Mouse (Mus musculus): ENCODE data around the gene Rxfp2. TPM values are rescaled to one million over a fixed set of nuclear protein-coding genes. Genes with fewer than 3 reads are reported as not detected.

The Rxfp2 gene
- polyA plus RNA-seq, 1 experiment from 2014 or later = 0.70 TPM

GRCm38 (mm10) chr5:150016861-150017260 is 1.6 kb upstream of the Rxfp2 start:
- no peak overlapping the region for H3K4me2 ChIP-seq (ENCODE audit: low read depth, low read length)
- WGBS = 33% methylated on average over 10 of the region's 10 CpGs
- H3K4me3 ChIP-seq (ENCODE audit: low read length) = no peak overlapping the region
- H3K9ac ChIP-seq (ENCODE audit: low read length) = no peak overlapping the region
- no peak for ATAC-seq (ENCODE audit: low read depth)
- H3K27me3 ChIP-seq (ENCODE audit: control insufficient read depth, insufficient read depth, low read depth, low read length) = no peaks in the 10 kb centered on the region
- no peaks in the 10 kb centered on the region; the same call in 1 of the 2 replicates for H3K9me3 ChIP-seq (ENCODE audit: control insufficient read depth, low read length)
- no peaks in the 10 kb centered on the region for H3K4me1 ChIP-seq (replicated peaks; ENCODE audit: control insufficient read depth, insufficient read depth, low read length)
- H3K36me3 ChIP-seq (ENCODE audit: control insufficient read depth, insufficient read depth, low read length) = no peaks in the 10 kb centered on the region
- H3K27ac ChIP-seq (ENCODE audit: low read length) = no peak overlapping the region

DNA sequence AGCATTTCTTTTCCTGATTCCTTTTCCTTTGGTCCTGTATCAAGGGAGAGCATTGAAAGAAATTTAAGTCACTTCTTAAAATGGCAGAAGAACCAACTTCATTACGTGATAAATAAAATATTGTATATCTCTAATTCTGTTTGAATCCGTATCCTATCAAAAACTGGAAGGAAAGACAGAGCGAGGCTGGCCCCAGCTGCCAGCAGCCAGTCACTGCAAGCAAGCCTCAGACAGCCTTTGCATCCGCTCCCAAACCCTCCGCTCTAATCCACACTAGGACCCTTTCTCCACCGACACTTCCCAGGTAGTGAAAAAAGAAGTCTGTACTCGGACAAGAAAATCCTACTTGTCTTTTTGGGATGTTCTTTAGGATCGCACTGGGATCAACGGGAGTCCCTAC is 803 bp upstream of the Rxfp2 start:
- Histone ChIP-seq H3K4me2 (ENCODE audit: low read depth, low read length) (no peak overlapping the region), H3K9ac (ENCODE audit: low read length) (no peak overlapping the region), H3K36me3 (ENCODE audit: control insufficient read depth, insufficient read depth, low read length) (no peaks in the 10 kb centered on the region), H3K27me3 (ENCODE audit: control insufficient read depth, insufficient read depth, low read depth, low read length) (no peaks in the 10 kb centered on the region), H3K4me1 (replicated peaks; ENCODE audit: control insufficient read depth, insufficient read depth, low read length) (no peaks in the 10 kb centered on the region), H3K27ac (ENCODE audit: low read length) (no peak overlapping the region), H3K4me3 (ENCODE audit: low read length) (no peak overlapping the region), H3K9me3 (ENCODE audit: control insufficient read depth, low read length) (no peaks in the 10 kb centered on the region; the same call in 1 of the 2 replicates)
- ATAC-seq (ENCODE audit: low read depth) = no peak
- WGBS = 61% methylated on average over 9 of the region's 9 CpGs

- no peak overlapping the region for H3K4me3 ChIP-seq (ENCODE audit: low read length)
- ATAC-seq (ENCODE audit: low read depth) = peak; percentile 76
- H3K4me1 ChIP-seq (replicated peaks; ENCODE audit: control insufficient read depth, insufficient read depth, low read length) = no peaks in the 10 kb centered on the region
- no peak overlapping the region for H3K27ac ChIP-seq (ENCODE audit: low read length)
- H3K4me2 ChIP-seq (ENCODE audit: low read depth, low read length) = no peak overlapping the region
- H3K36me3 ChIP-seq (ENCODE audit: control insufficient read depth, insufficient read depth, low read length) = no peaks in the 10 kb centered on the region
- no peaks in the 10 kb centered on the region for H3K27me3 ChIP-seq (ENCODE audit: control insufficient read depth, insufficient read depth, low read depth, low read length)
- H3K9me3 ChIP-seq (ENCODE audit: control insufficient read depth, low read length) = peaks cover 5% of the 10 kb centered on the region; the same call in 1 of the 2 replicates
- WGBS = 2% methylated on average over 6 of the region's 6 CpGs
- H3K9ac ChIP-seq (ENCODE audit: low read length) = no peak overlapping the region
These were observed 2.4 kb downstream of the Rxfp2 start for GRCm38 (mm10) chr5:150020851-150021250.

- H3K27me3 ChIP-seq (ENCODE audit: control insufficient read depth, insufficient read depth, low read depth, low read length) = no peaks in the 10 kb centered on the region
- no peak overlapping the region for H3K4me2 ChIP-seq (ENCODE audit: low read depth, low read length)
- peaks cover 5% of the 10 kb centered on the region; the same call in 1 of the 2 replicates for H3K9me3 ChIP-seq (ENCODE audit: control insufficient read depth, low read length)
- H3K4me3 ChIP-seq (ENCODE audit: low read length) = no peak overlapping the region
- no peaks in the 10 kb centered on the region for H3K36me3 ChIP-seq (ENCODE audit: control insufficient read depth, insufficient read depth, low read length)
- H3K4me1 ChIP-seq (replicated peaks; ENCODE audit: control insufficient read depth, insufficient read depth, low read length) = no peaks in the 10 kb centered on the region
- H3K9ac ChIP-seq (ENCODE audit: low read length) = no peak overlapping the region
- whole genome bisulfite sequencing = 70% methylated on average over 4 of the region's 4 CpGs
- no peak for ATAC-seq (ENCODE audit: low read depth)
- H3K27ac ChIP-seq (ENCODE audit: low read length) = no peak overlapping the region
These were observed 3.3 kb downstream of the Rxfp2 start for GRCm38 (mm10) chr5:150021805-150022204.

DNA sequence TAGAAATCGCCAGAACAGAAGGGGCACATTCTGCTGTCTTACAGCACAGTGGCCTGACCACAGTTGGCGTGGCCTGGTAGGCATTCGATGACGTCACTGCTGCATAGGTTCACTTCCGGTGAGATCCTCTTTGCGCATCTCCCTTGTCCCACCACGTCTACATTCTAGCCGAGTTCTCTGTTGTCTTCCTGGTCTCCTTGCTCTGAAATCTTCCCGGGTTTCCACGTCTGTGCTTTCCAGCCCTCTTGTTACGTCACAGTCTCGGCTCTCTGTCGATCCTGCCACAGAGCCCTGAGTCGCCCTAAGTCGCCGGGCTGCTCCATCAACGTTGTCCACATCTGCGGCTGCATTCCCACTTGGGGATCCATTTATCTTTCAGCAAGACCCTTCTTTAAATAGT is 4.1 kb downstream of the Rxfp2 start:
- no peaks in the 10 kb centered on the region for H3K36me3 ChIP-seq (ENCODE audit: control insufficient read depth, insufficient read depth, low read length)
- H3K27ac ChIP-seq (ENCODE audit: low read length) = no peak overlapping the region
- no peak overlapping the region for H3K4me3 ChIP-seq (ENCODE audit: low read length)
- H3K9me3 ChIP-seq (ENCODE audit: control insufficient read depth, low read length) = peaks cover 5% of the 10 kb centered on the region; the same call in 1 of the 2 replicates
- WGBS = 74% methylated on average over 18 of the region's 18 CpGs
- H3K9ac ChIP-seq (ENCODE audit: low read length) = no peak overlapping the region
- H3K4me2 ChIP-seq (ENCODE audit: low read depth, low read length) = no peak overlapping the region
- H3K4me1 ChIP-seq (replicated peaks; ENCODE audit: control insufficient read depth, insufficient read depth, low read length) = no peaks in the 10 kb centered on the region
- no peak for ATAC-seq (ENCODE audit: low read depth)
- no peaks in the 10 kb centered on the region for H3K27me3 ChIP-seq (ENCODE audit: control insufficient read depth, insufficient read depth, low read depth, low read length)

DNA sequence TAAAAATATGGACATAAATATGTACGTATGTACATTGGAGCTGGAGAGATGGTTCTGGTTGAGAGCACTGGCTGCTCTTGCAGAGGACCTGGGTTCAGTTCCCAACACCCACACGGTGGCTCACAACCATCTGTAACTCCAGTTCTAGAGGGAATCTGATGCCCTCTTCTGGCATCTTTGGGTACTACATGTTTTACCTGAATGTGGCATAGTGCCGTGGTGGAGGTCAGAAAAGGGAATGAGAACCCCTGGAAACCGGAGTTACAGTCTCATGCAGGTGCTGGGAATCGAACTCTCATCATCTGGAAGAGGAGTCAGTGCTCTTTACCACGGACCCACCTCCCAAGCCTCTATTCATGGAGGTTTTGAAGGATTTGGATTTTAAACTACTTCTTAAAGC is 5.0 kb downstream of the Rxfp2 start:
- Histone ChIP-seq H3K4me1 (replicated peaks; ENCODE audit: control insufficient read depth, insufficient read depth, low read length) (no peaks in the 10 kb centered on the region), H3K9ac (ENCODE audit: low read length) (no peak overlapping the region), H3K4me2 (ENCODE audit: low read depth, low read length) (no peak overlapping the region), H3K4me3 (ENCODE audit: low read length) (no peak overlapping the region), H3K36me3 (ENCODE audit: control insufficient read depth, insufficient read depth, low read length) (no peaks in the 10 kb centered on the region), H3K27me3 (ENCODE audit: control insufficient read depth, insufficient read depth, low read depth, low read length) (no peaks in the 10 kb centered on the region), H3K9me3 (ENCODE audit: control insufficient read depth, low read length) (peaks cover 5% of the 10 kb centered on the region; the same call in 1 of the 2 replicates), H3K27ac (ENCODE audit: low read length) (no peak overlapping the region)
- ATAC-seq (ENCODE audit: low read depth) = no peak
- 91% methylated on average over 6 of the region's 6 CpGs for WGBS

GRCm38 (mm10) chr5:150024188-150024587 is 5.7 kb downstream of the Rxfp2 start:
- 77% methylated on average over 2 of the region's 2 CpGs for WGBS
- Histone ChIP-seq H3K4me2 (ENCODE audit: low read depth, low read length) (no peak overlapping the region), H3K4me1 (replicated peaks; ENCODE audit: control insufficient read depth, insufficient read depth, low read length) (no peaks in the 10 kb centered on the region), H3K36me3 (ENCODE audit: control insufficient read depth, insufficient read depth, low read length) (no peaks in the 10 kb centered on the region), H3K4me3 (ENCODE audit: low read length) (no peak overlapping the region), H3K9me3 (ENCODE audit: control insufficient read depth, low read length) (peaks cover 5% of the 10 kb centered on the region; the same call in 1 of the 2 replicates), H3K27ac (ENCODE audit: low read length) (no peak overlapping the region), H3K9ac (ENCODE audit: low read length) (no peak overlapping the region), H3K27me3 (ENCODE audit: control insufficient read depth, insufficient read depth, low read depth, low read length) (no peaks in the 10 kb centered on the region)
- ATAC-seq (ENCODE audit: low read depth) = no peak

DNA sequence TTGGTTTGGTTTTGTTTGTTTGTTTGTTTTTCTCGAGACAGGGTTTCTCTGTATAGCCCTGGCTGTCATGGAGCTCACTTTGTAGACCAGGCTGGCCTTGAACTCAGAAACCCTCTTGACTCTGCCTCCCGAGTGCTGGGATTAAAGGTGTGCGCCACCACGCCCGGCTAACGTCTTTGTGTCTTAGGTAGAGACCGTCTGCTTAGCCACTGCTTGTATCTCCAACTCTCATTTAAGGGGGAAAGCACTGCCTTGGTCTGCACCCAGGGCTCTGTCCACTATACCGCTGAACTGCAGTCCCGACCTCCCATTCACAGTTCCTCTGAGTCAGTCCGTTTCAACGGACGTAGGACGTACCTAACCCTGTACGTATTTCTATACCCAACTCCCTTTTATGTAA is 6.4 kb downstream of the Rxfp2 start:
- Histone ChIP-seq H3K4me2 (ENCODE audit: low read depth, low read length) (no peak overlapping the region), H3K36me3 (ENCODE audit: control insufficient read depth, insufficient read depth, low read length) (no peaks in the 10 kb centered on the region), H3K9ac (ENCODE audit: low read length) (no peak overlapping the region), H3K27me3 (ENCODE audit: control insufficient read depth, insufficient read depth, low read depth, low read length) (no peaks in the 10 kb centered on the region), H3K9me3 (ENCODE audit: control insufficient read depth, low read length) (peaks cover 5% of the 10 kb centered on the region; the same call in 1 of the 2 replicates), H3K4me1 (replicated peaks; ENCODE audit: control insufficient read depth, insufficient read depth, low read length) (no peaks in the 10 kb centered on the region), H3K27ac (ENCODE audit: low read length) (no peak overlapping the region), H3K4me3 (ENCODE audit: low read length) (no peak overlapping the region)
- no peak for ATAC-seq (ENCODE audit: low read depth)
- WGBS = 92% methylated on average over 14 of the region's 14 CpGs

DNA sequence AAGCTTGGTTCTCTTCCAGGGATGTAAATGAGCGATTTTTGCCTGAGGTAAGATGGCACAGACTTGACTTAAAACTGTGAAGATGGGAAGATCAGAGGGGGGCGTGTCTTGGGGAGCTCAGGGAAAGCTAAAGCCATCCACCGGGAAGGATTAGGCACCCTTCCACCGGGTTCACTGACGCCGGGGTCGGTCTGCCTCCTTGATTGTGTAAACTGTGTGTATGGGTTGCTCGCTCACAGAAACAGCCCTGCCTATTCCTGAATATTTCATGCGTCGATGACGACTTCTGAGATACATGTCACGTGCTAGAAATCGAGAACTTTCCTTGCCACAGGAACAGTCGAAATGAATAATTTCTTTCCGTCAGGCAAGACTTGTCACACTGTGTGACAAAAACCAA is 6.9 kb downstream of the Rxfp2 start:
- H3K4me2 ChIP-seq (ENCODE audit: low read depth, low read length) = no peak overlapping the region
- no peak for ATAC-seq (ENCODE audit: low read depth)
- no peaks in the 10 kb centered on the region for H3K36me3 ChIP-seq (ENCODE audit: control insufficient read depth, insufficient read depth, low read length)
- H3K4me3 ChIP-seq (ENCODE audit: low read length) = no peak overlapping the region
- H3K9ac ChIP-seq (ENCODE audit: low read length) = no peak overlapping the region
- no peak overlapping the region for H3K27ac ChIP-seq (ENCODE audit: low read length)
- peaks cover 5% of the 10 kb centered on the region; the same call in 1 of the 2 replicates for H3K9me3 ChIP-seq (ENCODE audit: control insufficient read depth, low read length)
- WGBS = 81% methylated on average over 15 of the region's 15 CpGs
- H3K4me1 ChIP-seq (replicated peaks; ENCODE audit: control insufficient read depth, insufficient read depth, low read length) = no peaks in the 10 kb centered on the region
- no peaks in the 10 kb centered on the region for H3K27me3 ChIP-seq (ENCODE audit: control insufficient read depth, insufficient read depth, low read depth, low read length)

All from lung, embryonic 16.5 days (tissue).